Mouse (Mus musculus): ENCODE results near the gene Impg1. TPM values are rescaled to one million over a fixed set of nuclear protein-coding genes. Genes with fewer than 3 reads are reported as not detected.

The Impg1 gene
- total RNA-seq, 2 experiments from 2014 or later: 0.21 to 0.28 TPM

DNA sequence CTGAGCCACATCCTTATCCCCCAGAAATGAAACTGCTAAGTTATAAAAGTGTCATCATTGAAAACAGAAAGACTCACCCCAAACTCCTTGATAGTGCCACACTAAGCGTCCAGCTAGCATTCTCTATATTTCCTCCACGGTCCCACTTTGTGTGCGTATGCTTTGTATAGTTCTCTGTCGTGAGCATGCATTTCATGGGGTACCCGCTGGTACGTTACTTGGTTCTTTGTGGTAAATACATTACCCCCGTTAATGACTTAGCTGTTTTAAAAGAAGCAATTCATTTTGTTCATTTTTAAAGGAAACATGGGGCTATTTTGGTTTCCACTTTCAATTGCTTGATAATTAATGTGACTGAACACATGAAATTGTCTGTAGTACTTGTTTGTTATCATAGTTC, 178.4 kb downstream of the Impg1 start:
- no peak for DNase-seq (ENCODE audit: low spot score in 2 of 2)

GRCm38 (mm10) chr9:80284539-80285174, 180.6 kb downstream of the Impg1 start:
- DNase-seq (ENCODE audit: low spot score in 2 of 2): no peak

DNA sequence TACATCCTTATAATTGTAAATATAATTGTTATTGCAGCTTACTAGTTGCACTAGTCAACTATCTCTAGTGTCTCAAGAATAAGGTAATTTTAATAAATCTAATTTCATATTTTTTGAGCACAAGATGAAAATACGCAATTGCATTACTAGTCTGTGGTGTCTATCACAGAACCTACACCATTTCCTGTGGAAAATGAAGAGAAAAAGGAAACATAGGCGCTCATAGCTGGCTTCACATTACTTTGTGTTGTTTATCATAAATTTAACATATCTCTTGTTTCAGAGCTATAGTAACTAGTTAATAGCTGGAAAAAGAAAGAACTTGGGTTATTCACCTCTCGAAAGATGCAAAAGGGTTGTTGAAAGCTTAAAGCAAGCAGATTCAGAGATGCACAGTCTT, 182.9 kb downstream of the Impg1 start:
- DNase-seq (ENCODE audit: low spot score in 2 of 2): no peak

DNA sequence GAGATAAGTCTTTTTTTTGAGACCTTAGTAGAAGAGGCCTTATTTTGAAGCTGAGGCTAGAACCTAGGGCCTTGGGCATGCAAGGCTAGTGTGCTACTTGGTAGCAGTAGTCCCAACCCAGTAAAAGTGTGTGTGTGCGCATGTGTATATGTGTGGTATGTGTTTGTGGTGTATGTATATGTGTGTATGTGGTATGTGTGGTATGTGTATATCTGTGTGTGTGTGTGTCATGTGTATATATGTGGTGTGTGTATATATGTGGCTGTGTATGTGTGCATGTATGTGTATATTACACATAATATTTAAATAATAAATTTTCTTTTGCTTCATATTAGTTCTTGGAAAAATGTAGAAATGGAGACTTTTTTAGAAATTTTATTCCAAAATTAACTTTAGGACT, 184.6 kb downstream of the Impg1 start:
- no peak for DNase-seq (ENCODE audit: low spot score in 2 of 2)

DNA sequence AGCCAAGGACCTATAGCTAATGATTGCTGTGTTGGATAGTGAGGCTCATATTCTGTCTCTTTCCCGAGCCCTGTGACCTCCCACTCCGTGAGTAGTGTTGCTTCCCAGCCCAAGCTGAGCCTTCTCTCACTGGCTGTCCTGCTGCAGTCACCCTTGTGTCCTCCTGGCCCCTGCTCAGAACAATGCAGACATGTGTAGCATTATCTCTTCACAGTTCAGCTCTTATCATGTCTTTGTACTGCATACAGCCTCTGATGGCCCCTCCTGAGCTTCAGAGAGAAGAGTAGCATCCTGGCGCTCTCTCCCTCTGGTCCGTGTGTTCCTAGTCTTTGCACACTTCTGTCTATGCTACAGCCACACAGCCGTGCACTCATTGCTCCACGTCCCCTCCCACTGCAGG, 187.5 kb downstream of the Impg1 start:
- no peak for DNase-seq (ENCODE audit: low spot score in 2 of 2)

DNA sequence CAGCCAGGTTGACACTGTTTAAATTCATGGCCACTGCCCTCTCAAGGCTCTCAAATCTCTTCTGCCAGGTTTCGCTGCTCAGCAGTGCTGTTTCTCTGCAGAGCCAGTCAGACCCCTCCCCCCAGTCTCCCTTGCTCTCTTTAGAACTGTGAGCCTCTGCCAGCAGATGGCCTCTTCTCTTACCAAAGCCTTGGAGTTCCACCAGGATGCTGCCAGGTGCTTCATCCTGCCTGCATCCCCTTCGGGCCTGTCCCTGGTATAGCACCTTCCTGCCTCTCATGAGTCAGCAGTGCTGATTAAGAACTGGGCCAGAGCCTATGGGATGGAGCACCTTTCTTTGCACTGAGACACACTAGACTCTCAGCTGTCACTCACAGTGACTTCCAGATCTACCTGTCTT, 188.1 kb downstream of the Impg1 start:
- no peak for DNase-seq (ENCODE audit: low spot score in 2 of 2)

DNA sequence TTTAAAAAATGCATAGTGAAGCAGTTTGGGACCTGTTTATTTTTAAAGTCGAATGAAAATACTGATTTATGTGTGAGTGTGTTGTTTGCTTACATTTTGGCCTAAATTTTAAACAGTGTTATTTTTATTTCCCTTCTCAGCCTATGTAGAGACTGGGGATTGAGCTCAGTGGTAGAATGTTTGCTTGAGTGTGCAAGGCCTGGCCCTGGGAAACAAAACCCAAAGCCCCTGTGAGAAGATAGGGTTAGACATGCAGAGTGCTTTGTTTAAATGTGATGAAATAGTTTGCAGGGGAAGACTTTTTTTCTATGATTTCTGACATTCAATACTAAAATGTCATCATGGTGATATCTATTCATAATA, 189.5 kb downstream of the Impg1 start:
- no peak for DNase-seq (ENCODE audit: low spot score in 2 of 2)

- no peak for DNase-seq (ENCODE audit: low spot score in 2 of 2)
These were observed 190.1 kb downstream of the Impg1 start for GRCm38 (mm10) chr9:80275053-80275771.

GRCm38 (mm10) chr9:80272951-80273350, 192.3 kb downstream of the Impg1 start:
- no peak for DNase-seq (ENCODE audit: low spot score in 2 of 2)

DNA sequence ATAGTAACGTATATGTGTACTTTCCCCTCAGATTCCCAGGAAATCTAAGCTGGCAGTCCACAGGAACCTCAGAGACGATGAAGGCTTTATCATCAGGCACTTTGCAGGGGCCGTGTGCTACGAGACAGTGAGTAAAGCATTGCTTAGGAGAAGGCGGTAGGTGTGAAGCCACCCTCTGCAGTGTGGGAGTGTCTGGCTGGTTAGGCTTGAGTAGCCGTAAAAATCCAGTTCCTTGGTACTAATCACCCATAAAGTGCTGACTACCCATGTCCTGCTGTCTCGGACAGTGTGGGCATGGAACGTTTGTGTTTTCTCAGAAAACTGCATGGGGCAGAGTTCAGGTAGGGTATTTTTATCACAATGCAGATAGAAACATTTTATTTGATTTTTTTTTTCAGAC, 195.7 kb downstream of the Impg1 start:
- DNase-seq (ENCODE audit: low spot score in 2 of 2): peak in 1 of 2 experiments; percentile 15

GRCm38 (mm10) chr9:80266507-80266906, 198.8 kb downstream of the Impg1 start:
- DNase-seq (ENCODE audit: low spot score in 2 of 2): no peak

DNA sequence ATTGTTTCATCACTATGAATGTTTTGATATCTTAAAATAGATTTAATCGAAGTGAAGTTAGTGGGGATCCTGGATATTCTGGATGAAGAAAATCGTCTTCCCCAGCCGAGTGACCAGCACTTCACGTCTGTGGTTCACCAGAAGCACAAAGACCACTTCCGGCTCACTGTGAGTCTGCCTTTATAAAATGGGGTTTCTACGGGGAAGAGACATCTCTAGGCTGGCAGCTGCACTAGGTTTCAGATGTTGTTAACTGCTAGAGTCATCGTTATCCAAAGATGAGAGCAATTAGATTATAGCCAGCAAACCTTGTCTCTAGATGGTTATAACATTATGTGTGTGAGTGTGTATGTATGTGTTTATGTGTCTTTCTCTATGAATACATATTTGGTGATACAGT, 199.2 kb downstream of the Impg1 start:
- no peak for DNase-seq (ENCODE audit: low spot score in 2 of 2)
